Mouse (Mus musculus) lung, adult 2 months (tissue): ENCODE results near the gene Prss57.

Source experiments
- CTCF ChIP-seq: fragments of 200-500 bp; IDR thresholded peaks from 2 replicates; pipeline ENCODE4 v1.5.1; 2011; ENCODE audit warnings: mild to moderate bottlenecking, low read length, control low read depth; ENCODE audit not compliant: insufficient read depth
- POLR2A ChIP-seq: fragments of 200-500 bp; IDR thresholded peaks from 2 replicates; pipeline ENCODE4 v1.6.1; 2011; ENCODE audit warnings: low read depth, mild to moderate bottlenecking, control low read depth, low read length, borderline replicate concordance; ENCODE audit errors: extremely low read depth

DNA sequence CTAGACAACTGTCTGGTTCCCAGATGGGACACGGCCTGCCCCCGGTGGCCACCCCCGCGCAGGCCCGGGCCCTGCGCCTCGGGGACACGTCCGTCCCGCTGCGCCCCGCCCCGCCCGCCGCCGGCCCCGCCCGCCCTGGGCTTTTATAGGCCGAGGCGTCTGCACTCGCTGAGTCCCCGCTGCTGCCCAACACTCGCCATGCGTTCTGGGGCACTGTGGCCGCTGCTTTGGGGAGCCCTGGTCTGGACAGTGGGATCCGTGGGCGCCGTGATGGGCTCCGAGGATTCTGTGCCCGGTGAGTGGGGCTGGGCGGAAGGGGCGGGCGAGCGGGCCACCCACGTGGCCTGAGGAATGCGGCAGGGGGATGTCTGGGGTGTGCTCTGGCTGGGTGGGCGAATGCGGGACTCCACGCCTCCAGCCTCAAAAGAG, 13.6 kb downstream of the Prss57 start, which contains the start of gene Fstl3:
- TF ChIP-seq CTCF, result no peak
- TF ChIP-seq POLR2A, result no peak
